Mouse (Mus musculus): ENCODE data around the gene Tmem45a. TPM values are rescaled to one million over a fixed set of nuclear protein-coding genes. Genes with fewer than 3 reads are reported as not detected.

The Tmem45a gene
- polyA plus RNA-seq, 1 experiment = not detected

- Histone ChIP-seq H3K27ac (ENCODE audit: insufficient read depth, low read depth, low read length) (no peak overlapping the region), H3K4me1 (ENCODE audit: control insufficient read depth, insufficient read depth, low read length) (no peaks in the 10 kb centered on the region), H3K4me3 (ENCODE audit: insufficient read depth, low read length) (no peak overlapping the region)
- TF ChIP-seq POLR2A (IDR thresholded peaks at IDR 0.05; ENCODE audit: borderline replicate concordance, low read depth, low read length) (no peak), CTCF (IDR thresholded peaks at IDR 0.05; ENCODE audit: low read depth, low read length) (no peak)
These were observed 15.5 kb downstream of the Tmem45a start for GRCm38 (mm10) chr16:56870458-56870857.

DNA sequence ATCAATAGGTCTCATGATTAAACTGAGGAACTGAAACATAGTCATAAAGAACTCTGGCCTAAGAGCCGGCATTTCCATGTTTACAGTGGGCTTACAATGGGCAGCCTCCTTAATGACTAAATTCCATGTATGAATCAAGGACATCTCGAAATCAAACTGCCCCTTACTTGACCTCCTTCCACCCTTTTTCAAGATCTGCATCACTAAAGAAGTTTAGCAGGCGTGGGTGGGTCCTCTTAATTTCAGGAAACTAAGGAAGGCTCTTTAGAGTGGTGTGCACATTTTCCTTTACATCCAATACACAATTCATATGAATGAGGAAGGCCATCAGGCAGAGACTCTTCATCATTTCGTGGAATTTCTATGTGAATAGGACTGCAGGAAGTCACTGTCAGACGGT, 17.6 kb downstream of the Tmem45a start:
- H3K4me1 ChIP-seq (ENCODE audit: control insufficient read depth, insufficient read depth, low read length) = no peaks in the 10 kb centered on the region
- TF ChIP-seq POLR2A (IDR thresholded peaks at IDR 0.05; ENCODE audit: borderline replicate concordance, low read depth, low read length) = no peak
- TF ChIP-seq CTCF (IDR thresholded peaks at IDR 0.05; ENCODE audit: low read depth, low read length) = no peak
- no peak overlapping the region for H3K4me3 ChIP-seq (ENCODE audit: insufficient read depth, low read length)
- no peak overlapping the region for H3K27ac ChIP-seq (ENCODE audit: insufficient read depth, low read depth, low read length)

- Histone ChIP-seq H3K4me3 (ENCODE audit: insufficient read depth, low read length) (no peak overlapping the region), H3K4me1 (ENCODE audit: control insufficient read depth, insufficient read depth, low read length) (no peaks in the 10 kb centered on the region), H3K27ac (ENCODE audit: insufficient read depth, low read depth, low read length) (no peak overlapping the region)
- TF ChIP-seq CTCF (IDR thresholded peaks at IDR 0.05; ENCODE audit: low read depth, low read length) = no peak
- TF ChIP-seq POLR2A (IDR thresholded peaks at IDR 0.05; ENCODE audit: borderline replicate concordance, low read depth, low read length) = no peak
These were observed 18.4 kb downstream of the Tmem45a start for GRCm38 (mm10) chr16:56867591-56867990.

DNA sequence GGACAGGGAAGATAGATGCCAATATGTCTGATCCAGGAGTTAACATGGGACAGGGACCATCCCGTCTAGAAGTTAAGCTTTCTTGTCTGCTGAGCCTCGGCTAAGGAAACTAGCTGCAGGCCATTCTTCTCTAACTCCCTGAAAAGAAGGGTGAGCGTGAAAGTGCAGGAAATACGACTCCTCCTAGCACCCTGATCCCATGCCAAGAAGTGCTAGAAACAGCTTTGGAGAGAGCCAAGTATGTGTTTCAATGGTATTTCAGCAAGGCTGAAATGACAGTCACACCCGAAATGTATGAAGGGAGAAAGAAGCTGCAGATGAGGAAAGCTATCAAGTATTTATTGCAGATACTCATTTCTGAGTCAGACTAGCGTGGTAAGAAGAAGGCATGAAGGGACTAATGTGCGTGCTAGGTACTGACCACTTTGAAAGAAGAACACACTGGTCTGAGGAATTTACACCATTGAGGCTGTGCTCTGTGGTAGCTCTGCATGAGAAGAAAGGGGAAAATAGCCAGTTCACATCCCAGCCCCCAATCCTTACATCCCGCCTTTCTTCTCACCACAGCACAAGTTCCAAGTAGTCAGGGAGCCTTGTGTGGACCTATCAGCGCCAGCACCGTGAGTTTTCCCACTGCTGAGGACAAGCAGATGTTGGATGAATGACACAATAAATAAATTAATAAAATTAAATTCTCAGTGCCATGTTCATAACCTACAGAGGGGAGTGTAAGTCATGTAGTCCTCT, 33.0 kb downstream of the Tmem45a start:
- Histone ChIP-seq H3K4me3 (ENCODE audit: insufficient read depth, low read length) (no peak overlapping the region), H3K27ac (ENCODE audit: insufficient read depth, low read depth, low read length) (no peak overlapping the region), H3K4me1 (ENCODE audit: control insufficient read depth, insufficient read depth, low read length) (no peaks in the 10 kb centered on the region)
- TF ChIP-seq CTCF (IDR thresholded peaks at IDR 0.05; ENCODE audit: low read depth, low read length) (no peak), POLR2A (IDR thresholded peaks at IDR 0.05; ENCODE audit: borderline replicate concordance, low read depth, low read length) (no peak)

DNA sequence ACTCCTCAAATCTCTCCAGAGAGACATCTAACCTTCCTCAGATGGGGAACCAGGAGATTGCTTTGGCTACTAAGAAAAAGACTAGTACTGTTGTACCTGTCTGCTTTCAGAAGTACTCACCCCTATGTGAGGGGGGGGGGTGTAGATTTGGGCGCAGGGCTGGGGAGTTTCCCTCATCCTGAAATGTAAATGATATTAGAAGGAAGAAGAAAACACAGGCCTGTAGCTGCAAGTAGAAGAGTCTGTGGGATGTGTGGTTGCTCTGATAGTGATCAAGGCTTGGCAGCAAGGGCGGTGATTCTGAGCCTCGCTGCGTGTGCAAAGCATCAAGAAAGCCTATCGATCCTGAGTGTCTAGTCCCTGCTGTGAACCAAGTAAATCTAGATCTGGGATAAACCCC, 43.0 kb downstream of the Tmem45a start:
- H3K4me3 ChIP-seq (ENCODE audit: insufficient read depth, low read length) = no peak overlapping the region
- H3K4me1 ChIP-seq (ENCODE audit: control insufficient read depth, insufficient read depth, low read length) = no peaks in the 10 kb centered on the region
- H3K27ac ChIP-seq (ENCODE audit: insufficient read depth, low read depth, low read length) = no peak overlapping the region
- TF ChIP-seq POLR2A (IDR thresholded peaks at IDR 0.05; ENCODE audit: borderline replicate concordance, low read depth, low read length) (no peak), CTCF (IDR thresholded peaks at IDR 0.05; ENCODE audit: low read depth, low read length) (no peak)

- Histone ChIP-seq H3K4me3 (ENCODE audit: insufficient read depth, low read length) (no peak overlapping the region), H3K27ac (ENCODE audit: insufficient read depth, low read depth, low read length) (no peak overlapping the region), H3K4me1 (ENCODE audit: control insufficient read depth, insufficient read depth, low read length) (no peaks in the 10 kb centered on the region)
- TF ChIP-seq CTCF (IDR thresholded peaks at IDR 0.05; ENCODE audit: low read depth, low read length) (no peak), POLR2A (IDR thresholded peaks at IDR 0.05; ENCODE audit: borderline replicate concordance, low read depth, low read length) (no peak)
These were observed 52.7 kb downstream of the Tmem45a start for GRCm38 (mm10) chr16:56833312-56833711.

- Histone ChIP-seq H3K27ac (ENCODE audit: insufficient read depth, low read depth, low read length) (no peak overlapping the region), H3K4me3 (ENCODE audit: insufficient read depth, low read length) (no peak overlapping the region), H3K4me1 (ENCODE audit: control insufficient read depth, insufficient read depth, low read length) (no peaks in the 10 kb centered on the region)
- TF ChIP-seq POLR2A (IDR thresholded peaks at IDR 0.05; ENCODE audit: borderline replicate concordance, low read depth, low read length) = no peak
- TF ChIP-seq CTCF (IDR thresholded peaks at IDR 0.05; ENCODE audit: low read depth, low read length) = no peak
These were observed 54.0 kb downstream of the Tmem45a start for GRCm38 (mm10) chr16:56831986-56832385.

- TF ChIP-seq CTCF (IDR thresholded peaks at IDR 0.05; ENCODE audit: low read depth, low read length) (no peak), POLR2A (IDR thresholded peaks at IDR 0.05; ENCODE audit: borderline replicate concordance, low read depth, low read length) (no peak)
- Histone ChIP-seq H3K27ac (ENCODE audit: insufficient read depth, low read depth, low read length) (no peak overlapping the region), H3K4me3 (ENCODE audit: insufficient read depth, low read length) (no peak overlapping the region), H3K4me1 (ENCODE audit: control insufficient read depth, insufficient read depth, low read length) (no peaks in the 10 kb centered on the region)
These were observed 84.4 kb downstream of the Tmem45a start for GRCm38 (mm10) chr16:56801370-56802109.

GRCm38 (mm10) chr16:56800946-56801345, 85.0 kb downstream of the Tmem45a start:
- no peaks in the 10 kb centered on the region for H3K4me1 ChIP-seq (ENCODE audit: control insufficient read depth, insufficient read depth, low read length)
- TF ChIP-seq POLR2A (IDR thresholded peaks at IDR 0.05; ENCODE audit: borderline replicate concordance, low read depth, low read length) (no peak), CTCF (IDR thresholded peaks at IDR 0.05; ENCODE audit: low read depth, low read length) (no peak)
- H3K4me3 ChIP-seq (ENCODE audit: insufficient read depth, low read length) = no peak overlapping the region
- no peak overlapping the region for H3K27ac ChIP-seq (ENCODE audit: insufficient read depth, low read depth, low read length)

DNA sequence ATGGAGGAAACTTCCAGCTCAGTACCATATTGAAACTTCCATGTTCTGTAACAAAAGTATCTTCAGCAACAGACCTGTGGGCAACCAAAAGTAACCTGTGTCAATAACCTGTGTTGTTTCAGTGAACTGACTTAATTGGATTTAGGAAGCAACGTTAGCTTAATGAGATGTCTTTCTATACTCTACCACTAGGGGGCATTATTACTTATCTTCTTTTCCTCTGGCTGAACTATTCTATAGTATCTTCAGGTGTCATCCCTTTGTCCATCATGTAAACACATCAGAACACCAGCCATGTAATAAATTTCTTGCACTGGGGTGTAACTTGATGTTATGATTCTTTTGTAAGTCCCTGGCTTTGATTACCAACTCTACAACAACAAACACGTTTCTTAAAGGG, 85.5 kb downstream of the Tmem45a start:
- no peak overlapping the region for H3K27ac ChIP-seq (ENCODE audit: insufficient read depth, low read depth, low read length)
- TF ChIP-seq POLR2A (IDR thresholded peaks at IDR 0.05; ENCODE audit: borderline replicate concordance, low read depth, low read length) (no peak), CTCF (IDR thresholded peaks at IDR 0.05; ENCODE audit: low read depth, low read length) (no peak)
- H3K4me1 ChIP-seq (ENCODE audit: control insufficient read depth, insufficient read depth, low read length) = no peaks in the 10 kb centered on the region
- H3K4me3 ChIP-seq (ENCODE audit: insufficient read depth, low read length) = no peak overlapping the region

All from bone marrow macrophage, adult 2 months (primary cell).